Mouse (Mus musculus) olfactory bulb, adult 2 months (tissue): Measurements from ENCODE around the gene Sftpa1.

Experiments used
- CTCF ChIP-seq: fragments of 200-500 bp; IDR thresholded peaks from 2 replicates; pipeline ENCODE4 v1.5.1; 2012; ENCODE audit warnings: low read depth, mild to moderate bottlenecking, low read length, moderate library complexity; ENCODE audit not compliant: insufficient read depth
- POLR2A ChIP-seq: fragments of 200-500 bp; IDR thresholded peaks from 2 replicates; pipeline ENCODE4 v1.6.1; 2012; ENCODE audit warnings: mild to moderate bottlenecking, low read depth, low read length, moderate library complexity; ENCODE audit not compliant: insufficient read depth

- TF ChIP-seq CTCF (no peak), POLR2A (no peak)
Measured at GRCm38 (mm10) chr14:41151220-41151898, 19.8 kb downstream of the Sftpa1 start, which contains the start of gene Mbl1.
